Mouse (Mus musculus): ENCODE data around the gene H2-DMa. TPM values are rescaled to one million over a fixed set of nuclear protein-coding genes. Genes with fewer than 3 reads are reported as not detected.

The H2-DMa gene
- polyA plus RNA-seq, 1 experiment from 2014 or later = 13.8 TPM

DNA sequence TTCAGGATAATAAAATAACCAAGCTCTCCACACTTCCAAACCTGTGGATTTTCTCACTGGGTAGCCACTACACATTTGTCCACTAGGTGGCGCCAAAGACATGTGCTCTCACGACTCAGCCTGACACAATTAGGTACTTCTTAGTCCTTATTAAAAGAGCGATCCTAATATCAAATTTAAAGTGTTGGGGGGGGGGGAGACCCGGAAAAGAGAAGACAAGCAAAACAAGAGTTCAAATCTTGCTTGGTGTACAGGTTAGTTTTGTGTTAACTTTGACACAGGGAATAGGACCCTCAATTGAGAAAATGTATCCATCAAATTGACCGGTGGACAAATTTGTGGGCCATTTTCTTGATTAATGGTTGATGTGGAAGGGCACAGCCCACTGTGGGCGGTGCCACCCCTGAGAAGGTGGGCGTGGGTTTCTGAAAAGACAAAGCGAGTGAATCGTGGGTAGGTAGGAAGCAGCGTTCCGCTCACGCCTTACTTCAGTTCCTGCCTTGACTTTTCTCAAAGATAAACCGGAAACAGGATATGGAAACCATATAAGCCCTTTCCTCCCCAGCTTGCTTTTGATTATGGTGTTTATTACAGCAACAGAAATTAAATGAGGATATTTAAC lies 51.6 kb downstream of the H2-DMa start:
- ATAC-seq (ENCODE audit: low FRiP score) (no peak), DNase-seq (ENCODE audit: low spot score) (peak; percentile 87)
- no peaks in the 10 kb centered on the region for H3K27me3 ChIP-seq (ENCODE audit: control insufficient read depth, insufficient read depth, low read length)
- no peak overlapping the region for H3K9ac ChIP-seq (ENCODE audit: low read depth, low read length)
- 44% methylated on average over 13 of the region's 13 CpGs for WGBS
- H3K9me3 ChIP-seq (ENCODE audit: control insufficient read depth, low read length) = no peaks in the 10 kb centered on the region
- H3K4me3 ChIP-seq (ENCODE audit: low read depth, low read length) = no peak overlapping the region
- no peak overlapping the region for H3K4me2 ChIP-seq (replicated peaks; ENCODE audit: low read depth, low read length)
- H3K36me3 ChIP-seq (ENCODE audit: control insufficient read depth, insufficient read depth, low read length) = no peaks in the 10 kb centered on the region
- H3K27ac ChIP-seq (ENCODE audit: low read depth, low read length) = no peak overlapping the region
- no peaks in the 10 kb centered on the region for H3K4me1 ChIP-seq (replicated peaks; ENCODE audit: control insufficient read depth, insufficient read depth, low read length)

DNA sequence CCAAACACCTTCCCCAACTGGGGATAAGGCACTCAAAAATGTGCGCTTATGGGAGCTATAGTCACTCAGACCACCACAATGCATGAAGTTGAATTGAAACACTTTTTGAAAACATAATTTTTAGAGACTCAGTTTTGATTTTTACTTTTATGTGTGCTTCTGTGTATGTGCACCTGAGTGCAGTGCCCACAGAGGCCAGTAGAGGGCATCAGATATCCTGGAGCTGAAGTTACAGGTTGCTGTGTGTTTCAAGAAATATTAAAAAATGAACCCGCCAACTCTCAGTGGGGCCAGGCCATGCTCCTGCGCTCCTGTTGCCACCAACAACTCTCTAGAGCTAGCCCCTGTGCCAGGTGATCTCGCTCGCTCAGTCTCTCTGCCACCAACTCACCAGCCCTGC lies 53.2 kb downstream of the H2-DMa start:
- ATAC-seq (ENCODE audit: low FRiP score) = no peak
- 95% methylated on average over 5 of the region's 5 CpGs for WGBS

DNA sequence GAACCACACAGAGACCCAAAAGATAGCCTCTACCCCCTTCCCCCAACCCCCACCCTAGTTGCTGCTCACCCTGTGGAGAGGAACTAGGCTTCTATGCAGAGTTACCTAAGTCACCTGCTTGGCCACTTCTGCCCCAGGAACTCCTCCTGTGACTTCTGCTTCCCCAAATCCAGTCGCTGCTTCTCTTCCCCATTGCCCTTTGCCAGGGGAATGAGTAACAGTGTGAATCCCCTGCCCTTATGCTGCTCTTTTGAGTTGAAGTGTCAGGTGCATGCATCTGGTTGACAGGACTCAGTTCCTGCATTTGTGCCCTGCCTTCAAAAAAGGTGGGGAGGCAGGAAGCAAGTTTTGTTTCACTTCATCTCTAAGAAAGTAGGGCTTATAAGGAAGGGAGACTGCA lies 54.7 kb downstream of the H2-DMa start:
- 79% methylated on average over 1 of the region's 1 CpGs for WGBS
- no peak overlapping the region for H3K4me3 ChIP-seq (ENCODE audit: low read depth, low read length)
- H3K4me1 ChIP-seq (replicated peaks; ENCODE audit: control insufficient read depth, insufficient read depth, low read length) = no peaks in the 10 kb centered on the region
- H3K36me3 ChIP-seq (ENCODE audit: control insufficient read depth, insufficient read depth, low read length) = no peaks in the 10 kb centered on the region
- no peak for DNase-seq (ENCODE audit: low spot score)
- ATAC-seq (ENCODE audit: low FRiP score) = no peak
- no peak overlapping the region for H3K4me2 ChIP-seq (replicated peaks; ENCODE audit: low read depth, low read length)
- no peak overlapping the region for H3K9ac ChIP-seq (ENCODE audit: low read depth, low read length)
- H3K27ac ChIP-seq (ENCODE audit: low read depth, low read length) = no peak overlapping the region
- peaks cover 5% of the 10 kb centered on the region; the same call in 1 of the 2 replicates for H3K9me3 ChIP-seq (ENCODE audit: control insufficient read depth, low read length)
- H3K27me3 ChIP-seq (ENCODE audit: control insufficient read depth, insufficient read depth, low read length) = no peaks in the 10 kb centered on the region

More for the DNA sequence above, 53.2 kb downstream of the H2-DMa start:
- Histone ChIP-seq H3K9ac (ENCODE audit: low read depth, low read length) (no peak overlapping the region), H3K9me3 (ENCODE audit: control insufficient read depth, low read length) (peaks cover 5% of the 10 kb centered on the region; the same call in 1 of the 2 replicates), H3K4me1 (replicated peaks; ENCODE audit: control insufficient read depth, insufficient read depth, low read length) (no peaks in the 10 kb centered on the region), H3K4me3 (ENCODE audit: low read depth, low read length) (no peak overlapping the region), H3K27ac (ENCODE audit: low read depth, low read length) (no peak overlapping the region), H3K27me3 (ENCODE audit: control insufficient read depth, insufficient read depth, low read length) (no peaks in the 10 kb centered on the region), H3K4me2 (replicated peaks; ENCODE audit: low read depth, low read length) (no peak overlapping the region), H3K36me3 (ENCODE audit: control insufficient read depth, insufficient read depth, low read length) (no peaks in the 10 kb centered on the region)
- no peak for DNase-seq (ENCODE audit: low spot score)

DNA sequence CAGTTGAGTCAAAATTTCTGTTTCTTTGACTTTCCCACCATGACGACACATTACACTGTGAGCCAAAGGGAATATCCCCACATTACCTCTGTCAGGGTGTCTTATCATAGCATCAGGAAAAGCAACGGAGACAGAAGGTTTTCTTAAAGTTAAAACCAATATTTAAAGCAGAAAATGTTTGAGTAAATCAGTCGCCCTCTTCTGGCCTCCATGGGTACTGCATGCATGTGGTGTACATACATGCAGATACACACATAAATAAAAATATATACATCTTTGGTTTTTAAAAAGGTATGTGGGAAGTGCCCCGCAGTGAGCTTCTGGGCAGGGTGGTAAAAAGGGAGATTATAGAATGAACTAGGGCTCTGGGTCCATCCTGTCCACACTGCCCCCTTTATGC lies 57.8 kb downstream of the H2-DMa start:
- Histone ChIP-seq H3K4me2 (replicated peaks; ENCODE audit: low read depth, low read length) (no peak overlapping the region), H3K27me3 (ENCODE audit: control insufficient read depth, insufficient read depth, low read length) (no peaks in the 10 kb centered on the region; the same call in 1 of the 2 replicates), H3K36me3 (ENCODE audit: control insufficient read depth, insufficient read depth, low read length) (no peaks in the 10 kb centered on the region), H3K27ac (ENCODE audit: low read depth, low read length) (no peak overlapping the region), H3K9ac (ENCODE audit: low read depth, low read length) (no peak overlapping the region), H3K9me3 (ENCODE audit: control insufficient read depth, low read length) (peaks cover 5% of the 10 kb centered on the region; the same call in 1 of the 2 replicates), H3K4me1 (replicated peaks; ENCODE audit: control insufficient read depth, insufficient read depth, low read length) (no peaks in the 10 kb centered on the region), H3K4me3 (ENCODE audit: low read depth, low read length) (no peak overlapping the region)
- DNase-seq (ENCODE audit: low spot score) (peak; percentile 21), ATAC-seq (ENCODE audit: low FRiP score) (no peak)
- 67% methylated on average over 4 of the region's 4 CpGs for WGBS

DNA sequence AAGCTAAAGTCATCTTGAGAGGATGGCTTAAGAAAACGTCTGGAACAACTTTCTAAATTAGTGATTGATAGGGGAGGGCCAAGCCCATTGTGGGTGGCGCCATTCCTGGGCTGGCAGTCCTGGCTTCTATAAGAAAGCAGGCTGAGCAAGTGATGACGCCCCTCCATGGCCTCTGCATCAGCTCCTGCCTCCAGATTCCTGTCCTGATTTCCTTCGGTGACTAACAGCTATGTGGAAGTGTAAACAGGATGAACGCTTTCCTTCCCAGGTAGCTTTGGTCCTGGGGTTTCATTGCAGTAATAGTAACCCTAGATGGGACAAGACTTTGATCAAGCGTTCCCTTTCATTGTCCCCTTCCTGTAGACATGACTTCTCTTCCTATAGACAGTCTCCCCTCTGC lies 59.7 kb downstream of the H2-DMa start:
- Histone ChIP-seq H3K4me2 (replicated peaks; ENCODE audit: low read depth, low read length) (no peak overlapping the region), H3K27ac (ENCODE audit: low read depth, low read length) (no peak overlapping the region), H3K4me3 (ENCODE audit: low read depth, low read length) (no peak overlapping the region), H3K9ac (ENCODE audit: low read depth, low read length) (no peak overlapping the region), H3K27me3 (ENCODE audit: control insufficient read depth, insufficient read depth, low read length) (peaks cover 1% of the 10 kb centered on the region), H3K4me1 (replicated peaks; ENCODE audit: control insufficient read depth, insufficient read depth, low read length) (no peaks in the 10 kb centered on the region), H3K36me3 (ENCODE audit: control insufficient read depth, insufficient read depth, low read length) (no peaks in the 10 kb centered on the region), H3K9me3 (ENCODE audit: control insufficient read depth, low read length) (peaks cover 5% of the 10 kb centered on the region; the same call in 1 of the 2 replicates)
- DNase-seq (ENCODE audit: low spot score) = no peak
- WGBS = 65% methylated on average over 6 of the region's 6 CpGs
- ATAC-seq (ENCODE audit: low FRiP score) = no peak

DNA sequence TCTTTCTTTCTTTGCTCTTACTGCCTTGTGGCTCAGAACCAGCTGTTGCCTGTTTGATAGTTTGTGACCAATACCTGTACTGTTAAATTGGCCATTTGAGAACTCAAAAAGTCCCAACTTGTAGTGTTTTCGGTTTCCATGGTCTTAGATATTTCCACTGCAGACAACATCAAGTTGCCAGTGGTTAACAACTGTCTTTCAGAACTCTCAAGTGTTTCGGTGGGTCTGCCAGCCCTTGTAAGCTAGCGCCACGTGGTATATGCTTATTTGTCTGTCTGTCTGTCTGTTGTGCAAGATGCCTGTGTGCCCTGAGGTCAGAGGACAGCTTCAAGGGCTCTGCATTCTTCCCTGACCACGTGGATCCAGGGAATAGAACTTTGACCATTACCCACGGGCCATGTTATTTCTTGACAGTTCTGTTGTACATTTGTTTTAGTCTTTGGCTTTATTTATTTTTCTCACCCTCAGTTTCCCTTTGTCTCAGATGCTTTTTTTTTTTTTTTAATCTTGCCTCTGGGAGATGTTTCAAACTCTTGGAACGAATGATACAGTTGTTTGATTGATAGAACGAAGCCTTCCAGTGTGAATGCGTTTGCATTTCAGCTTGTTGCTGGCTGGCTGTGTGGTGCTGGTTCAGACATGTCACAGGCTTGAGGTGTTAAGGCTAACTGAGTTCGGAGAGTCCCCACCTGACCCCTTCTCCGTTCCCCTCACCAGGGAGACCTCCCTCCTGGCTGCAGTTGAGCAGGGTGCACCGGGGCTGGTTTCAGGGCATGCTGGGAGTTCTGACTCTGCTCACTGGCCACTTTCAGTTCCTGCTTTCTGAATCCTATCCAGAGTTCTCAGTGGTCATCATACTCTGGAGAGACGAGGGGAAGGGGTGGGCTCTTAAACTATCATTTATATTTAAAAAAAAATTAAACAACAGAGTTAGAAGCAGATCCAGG lies 60.8 kb downstream of the H2-DMa start:
- no peak overlapping the region for H3K27ac ChIP-seq (ENCODE audit: low read depth, low read length)
- peaks cover 5% of the 10 kb centered on the region; the same call in 1 of the 2 replicates for H3K9me3 ChIP-seq (ENCODE audit: control insufficient read depth, low read length)
- H3K4me2 ChIP-seq (replicated peaks; ENCODE audit: low read depth, low read length) = no peak overlapping the region
- H3K27me3 ChIP-seq (ENCODE audit: control insufficient read depth, insufficient read depth, low read length) = peaks cover 6% of the 10 kb centered on the region
- no peaks in the 10 kb centered on the region for H3K36me3 ChIP-seq (ENCODE audit: control insufficient read depth, insufficient read depth, low read length)
- WGBS = 71% methylated on average over 13 of the region's 13 CpGs
- DNase-seq (ENCODE audit: low spot score) (no peak), ATAC-seq (ENCODE audit: low FRiP score) (no peak)
- H3K9ac ChIP-seq (ENCODE audit: low read depth, low read length) = no peak overlapping the region
- H3K4me1 ChIP-seq (replicated peaks; ENCODE audit: control insufficient read depth, insufficient read depth, low read length) = no peaks in the 10 kb centered on the region
- H3K4me3 ChIP-seq (ENCODE audit: low read depth, low read length) = no peak overlapping the region

DNA sequence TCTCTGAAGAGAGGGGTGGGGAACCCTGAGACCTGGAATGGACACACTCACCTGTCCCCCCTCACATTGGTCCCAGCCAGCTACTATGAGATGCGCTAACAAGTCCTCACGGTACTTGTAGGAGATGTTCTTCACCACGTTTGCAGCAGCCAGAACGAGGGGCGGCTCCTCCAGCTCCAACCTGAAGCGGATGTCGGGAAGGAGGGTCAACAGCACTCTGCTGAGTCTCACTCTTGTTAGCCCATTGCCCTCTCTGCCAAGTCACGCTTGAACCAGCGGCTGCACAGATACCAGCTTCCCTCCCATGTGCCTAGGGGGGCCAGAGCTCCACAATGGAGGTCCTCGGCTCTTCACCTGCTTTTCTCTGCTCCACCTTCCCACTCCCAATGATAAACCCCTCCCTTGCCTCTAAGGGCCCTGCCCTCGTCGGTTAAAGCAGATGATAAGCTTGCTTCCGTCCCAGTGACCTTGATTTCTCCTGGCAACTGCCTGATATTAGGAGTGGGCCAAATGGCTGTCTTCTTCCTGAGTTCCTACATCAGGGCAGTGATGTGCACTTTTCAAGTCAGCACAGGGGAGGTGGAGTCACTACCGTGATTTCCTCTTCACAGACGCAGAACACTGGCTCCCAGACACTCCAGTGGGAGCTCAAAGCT lies 64.4 kb downstream of the H2-DMa start:
- H3K4me1 ChIP-seq (replicated peaks; ENCODE audit: control insufficient read depth, insufficient read depth, low read length) = peaks cover 7% of the 10 kb centered on the region
- H3K36me3 ChIP-seq (ENCODE audit: control insufficient read depth, insufficient read depth, low read length) = no peaks in the 10 kb centered on the region
- no peaks in the 10 kb centered on the region for H3K9me3 ChIP-seq (ENCODE audit: control insufficient read depth, low read length)
- DNase-seq (ENCODE audit: low spot score) = no peak
- no peak for ATAC-seq (ENCODE audit: low FRiP score)
- WGBS = 81% methylated on average over 15 of the region's 15 CpGs
- H3K9ac ChIP-seq (ENCODE audit: low read depth, low read length) = no peak overlapping the region
- no peak overlapping the region for H3K4me2 ChIP-seq (replicated peaks; ENCODE audit: low read depth, low read length)
- peaks cover 36% of the 10 kb centered on the region for H3K27me3 ChIP-seq (ENCODE audit: control insufficient read depth, insufficient read depth, low read length)
- H3K27ac ChIP-seq (ENCODE audit: low read depth, low read length) = no peak overlapping the region
- no peak overlapping the region for H3K4me3 ChIP-seq (ENCODE audit: low read depth, low read length)

DNA sequence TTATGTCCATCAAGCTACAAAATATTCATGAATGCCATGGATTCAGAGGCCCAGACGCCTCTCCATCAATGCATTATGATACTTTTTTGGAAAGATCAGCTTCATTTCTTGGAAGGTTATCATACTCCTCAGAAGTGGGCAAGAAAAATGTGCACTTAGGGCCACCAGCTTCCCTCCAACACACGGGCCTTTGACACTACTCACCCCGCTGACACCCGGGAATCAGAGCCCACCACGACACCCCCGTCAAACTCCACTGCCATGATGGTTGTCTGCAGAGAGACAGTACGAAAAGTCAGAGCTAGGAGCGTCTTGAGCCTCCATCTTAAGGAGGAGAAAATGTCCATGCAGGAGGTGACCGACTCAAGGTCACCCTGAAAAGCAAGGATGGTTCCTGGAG lies 66.2 kb downstream of the H2-DMa start:
- H3K36me3 ChIP-seq (ENCODE audit: control insufficient read depth, insufficient read depth, low read length) = no peaks in the 10 kb centered on the region
- ATAC-seq (ENCODE audit: low FRiP score) = no peak
- H3K27me3 ChIP-seq (ENCODE audit: control insufficient read depth, insufficient read depth, low read length) = peaks cover 49% of the 10 kb centered on the region
- no peaks in the 10 kb centered on the region for H3K9me3 ChIP-seq (ENCODE audit: control insufficient read depth, low read length)
- peaks cover 7% of the 10 kb centered on the region for H3K4me1 ChIP-seq (replicated peaks; ENCODE audit: control insufficient read depth, insufficient read depth, low read length)
- no peak for DNase-seq (ENCODE audit: low spot score)
- H3K4me3 ChIP-seq (ENCODE audit: low read depth, low read length) = no peak overlapping the region
- no peak overlapping the region for H3K9ac ChIP-seq (ENCODE audit: low read depth, low read length)
- H3K4me2 ChIP-seq (replicated peaks; ENCODE audit: low read depth, low read length) = no peak overlapping the region
- 86% methylated on average over 9 of the region's 9 CpGs for WGBS
- no peak overlapping the region for H3K27ac ChIP-seq (ENCODE audit: low read depth, low read length)

Data from hindbrain, embryonic 11.5 days (tissue).